Mouse (Mus musculus) cerebellum, adult 2 months (tissue): ENCODE measurements at regions not wholly inside any gene's neighbourhood (a gene's known extent, or its start where the extent isn't known, plus 50 kb on each side); places are given as distances from the start of the nearest gene placed in this dataset.

ENCODE experiments used
- DNase-seq, 2 experiments: peaks; one replicate each; pipeline ENCODE4 v3.0.0; 2021
- H3K27ac ChIP-seq: fragments of 200-500 bp; 2 replicates; pipeline ENCODE4 v1.5.1; 2012; ENCODE audit warnings: low read length, control low read depth, inconsistent platforms; ENCODE audit not compliant: insufficient read depth
- H3K27me3 ChIP-seq: fragments of 200-500 bp; 2 replicates; pipeline ENCODE4 v1.6.1; 2012; ENCODE audit warnings: inconsistent platforms, mild to moderate bottlenecking, low read length, moderate library complexity; ENCODE audit not compliant: control insufficient read depth, insufficient read depth
- H3K4me1 ChIP-seq: fragments of 200-500 bp; 2 replicates; pipeline ENCODE4 v1.6.1; 2011; ENCODE audit warnings: low read length; ENCODE audit not compliant: control insufficient read depth, insufficient read depth
- H3K4me3 ChIP-seq: fragments of 200-500 bp; replicated peaks from 2 replicates; pipeline ENCODE3; 2011; ENCODE audit warnings: mild to moderate bottlenecking, low read depth, low read length, control low read depth; ENCODE audit not compliant: insufficient read depth
- CTCF ChIP-seq: fragments of 200-500 bp; IDR thresholded peaks from 2 replicates; pipeline ENCODE4 v1.5.1; 2011; ENCODE audit warnings: low read depth, mild to moderate bottlenecking, control low read depth, low read length, moderate library complexity, borderline replicate concordance; ENCODE audit not compliant: insufficient read depth
- POLR2A ChIP-seq: fragments of 200-500 bp; IDR thresholded peaks from 2 replicates; pipeline ENCODE4 v1.6.1; 2011; ENCODE audit warnings: low read length, control low read depth, borderline replicate concordance; ENCODE audit not compliant: insufficient read depth
- WGBS: fragments of 180-500 bp; shearing (Covaris S2); methylation state at CpG from one replicate; pipeline ENCODE4 v1.1.7; 2018; 5-methylcytosine and 5-hydroxymethylcytosine counted together

DNA sequence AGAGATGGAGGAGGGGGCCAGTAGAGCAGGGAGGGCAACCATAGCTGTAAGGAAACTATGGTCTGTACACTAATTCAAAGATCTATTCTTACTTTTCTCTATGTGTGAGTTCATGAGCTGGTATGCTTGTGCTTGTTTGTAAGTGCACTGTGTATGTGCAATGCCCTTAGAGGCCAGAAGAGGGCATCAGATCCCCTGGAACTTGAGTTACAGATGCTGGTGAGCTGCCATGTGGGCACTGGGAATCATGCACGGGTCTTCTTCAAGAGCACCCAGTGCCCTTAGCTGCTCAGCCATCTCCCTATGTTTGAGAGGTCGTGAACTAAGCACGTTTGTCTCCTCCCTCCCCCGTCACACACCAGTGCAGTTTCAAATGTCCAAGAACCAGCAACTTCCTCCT, 68.9 kb downstream of the Tbx3 start:
- Histone ChIP-seq H3K27ac (no peak overlapping the region), H3K4me1 (no peaks in the 10 kb centered on the region), H3K27me3 (no peaks in the 10 kb centered on the region), H3K4me3 (no peak overlapping the region)
- WGBS = 82% methylated on average over 4 of the region's 4 CpGs
- no peak for DNase-seq
- TF ChIP-seq POLR2A (no peak), CTCF (no peak)

- H3K27ac ChIP-seq = no peak overlapping the region
- 7% methylated on average over 6 of the region's 6 CpGs for WGBS
- H3K4me3 ChIP-seq = no peak overlapping the region
- TF ChIP-seq POLR2A (no peak), CTCF (peak; percentile 90)
- no peaks in the 10 kb centered on the region for H3K4me1 ChIP-seq
- H3K27me3 ChIP-seq = no peaks in the 10 kb centered on the region
- DNase-seq = peak; percentile 24 to 43
Observed at GRCm38 (mm10) chr5:119741116-119741515, 70.6 kb downstream of the Tbx3 start.

GRCm38 (mm10) chr5:119743733-119744132, 73.3 kb downstream of the Tbx3 start:
- H3K27ac ChIP-seq = no peak overlapping the region
- no peak overlapping the region for H3K4me3 ChIP-seq
- TF ChIP-seq CTCF = no peak
- TF ChIP-seq POLR2A = no peak
- no peak for DNase-seq
- H3K4me1 ChIP-seq = no peaks in the 10 kb centered on the region
- H3K27me3 ChIP-seq = no peaks in the 10 kb centered on the region
- whole genome bisulfite sequencing = 79% methylated on average over 10 of the region's 10 CpGs

DNA sequence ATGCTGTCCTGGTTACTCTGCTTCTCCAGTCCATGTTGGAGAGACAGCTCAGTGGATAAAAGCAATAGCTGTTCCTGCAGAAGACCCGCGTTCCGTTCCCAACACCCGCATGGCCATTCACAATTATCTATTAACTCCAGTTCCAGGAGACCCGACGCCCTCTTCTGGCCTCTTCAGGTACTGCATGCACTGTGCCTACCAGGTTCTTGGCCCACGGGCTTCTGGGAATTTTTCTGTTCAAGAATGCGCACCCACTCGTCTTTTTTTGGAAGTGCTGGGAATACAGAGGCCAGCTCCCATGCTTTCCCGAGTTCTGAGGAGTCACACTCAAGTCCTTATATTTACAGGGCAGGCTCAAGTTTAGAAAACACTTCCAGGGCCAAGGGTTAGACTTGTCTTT, 76.6 kb downstream of the Tbx3 start:
- H3K27ac ChIP-seq = no peak overlapping the region
- TF ChIP-seq CTCF = no peak
- no peak for TF ChIP-seq POLR2A
- H3K4me1 ChIP-seq = no peaks in the 10 kb centered on the region
- H3K27me3 ChIP-seq = no peaks in the 10 kb centered on the region
- H3K4me3 ChIP-seq = no peak overlapping the region
- no peak for DNase-seq
- WGBS = 67% methylated on average over 10 of the region's 10 CpGs

DNA sequence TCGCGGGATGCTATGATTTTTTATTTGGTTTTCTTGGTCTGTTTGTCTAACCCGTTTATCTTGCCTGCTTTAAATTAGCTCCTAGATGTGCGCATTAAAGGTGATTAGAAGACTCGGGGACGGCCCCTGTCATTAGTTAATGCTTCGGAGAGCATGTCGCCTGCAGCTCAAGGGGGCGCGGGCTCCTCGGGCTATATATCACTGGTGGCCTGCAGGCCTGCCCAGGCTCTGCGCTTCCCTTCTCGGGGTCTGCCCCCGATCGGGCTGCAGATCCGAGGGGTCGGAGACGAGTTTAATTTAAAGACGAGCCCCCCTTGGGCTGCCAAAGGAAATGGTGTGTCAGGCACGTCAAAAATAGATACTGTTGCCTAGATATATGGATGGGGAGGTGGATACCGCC, 78.2 kb downstream of the Tbx3 start:
- no peaks in the 10 kb centered on the region for H3K4me1 ChIP-seq
- TF ChIP-seq POLR2A = no peak
- TF ChIP-seq CTCF = no peak
- H3K27me3 ChIP-seq = no peaks in the 10 kb centered on the region
- 2% methylated on average over 21 of the region's 21 CpGs for WGBS
- no peak overlapping the region for H3K4me3 ChIP-seq
- no peak for DNase-seq
- no peak overlapping the region for H3K27ac ChIP-seq

- no peaks in the 10 kb centered on the region for H3K27me3 ChIP-seq
- no peaks in the 10 kb centered on the region for H3K4me1 ChIP-seq
- H3K4me3 ChIP-seq = no peak overlapping the region
- H3K27ac ChIP-seq = no peak overlapping the region
- 5% methylated on average over 16 of the region's 17 CpGs for WGBS
- no peak for DNase-seq
- no peak for TF ChIP-seq POLR2A
- TF ChIP-seq CTCF = no peak
Observed at GRCm38 (mm10) chr5:119749153-119749552, 78.7 kb downstream of the Tbx3 start.

DNA sequence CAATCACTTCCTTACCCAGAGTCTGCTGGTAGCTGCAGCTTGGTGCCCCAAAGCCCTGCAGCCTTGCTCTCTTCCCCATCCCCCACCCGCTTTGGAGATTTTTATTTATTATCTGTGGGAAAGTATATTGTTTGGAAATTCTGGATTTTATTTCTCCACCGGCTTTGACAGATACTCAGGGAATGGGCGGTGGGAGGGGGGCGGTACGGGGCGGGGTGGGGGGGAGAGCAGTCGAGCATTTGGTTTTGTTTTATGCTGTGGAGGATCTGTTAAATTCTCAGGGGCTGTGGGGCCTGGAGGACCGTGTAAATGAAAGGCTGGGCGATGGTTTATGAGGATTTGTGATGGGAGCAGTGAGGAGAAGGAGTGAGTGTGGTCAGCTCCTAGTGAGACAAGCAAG, 76.7 kb upstream of the Tbx5 start:
- 59% methylated on average over 9 of the region's 9 CpGs for WGBS
- H3K4me1 ChIP-seq = no peaks in the 10 kb centered on the region
- H3K27ac ChIP-seq = no peak overlapping the region
- TF ChIP-seq POLR2A (no peak), CTCF (no peak)
- no peak for DNase-seq
- no peak overlapping the region for H3K4me3 ChIP-seq
- no peaks in the 10 kb centered on the region for H3K27me3 ChIP-seq

- no peak for DNase-seq
- no peak for TF ChIP-seq CTCF
- TF ChIP-seq POLR2A = no peak
- no peaks in the 10 kb centered on the region for H3K4me1 ChIP-seq
- 80% methylated on average over 4 of the region's 4 CpGs for WGBS
- no peak overlapping the region for H3K4me3 ChIP-seq
- H3K27me3 ChIP-seq = no peaks in the 10 kb centered on the region
- no peak overlapping the region for H3K27ac ChIP-seq
Observed at GRCm38 (mm10) chr5:119758880-119759279, 73.6 kb upstream of the Tbx5 start.

DNA sequence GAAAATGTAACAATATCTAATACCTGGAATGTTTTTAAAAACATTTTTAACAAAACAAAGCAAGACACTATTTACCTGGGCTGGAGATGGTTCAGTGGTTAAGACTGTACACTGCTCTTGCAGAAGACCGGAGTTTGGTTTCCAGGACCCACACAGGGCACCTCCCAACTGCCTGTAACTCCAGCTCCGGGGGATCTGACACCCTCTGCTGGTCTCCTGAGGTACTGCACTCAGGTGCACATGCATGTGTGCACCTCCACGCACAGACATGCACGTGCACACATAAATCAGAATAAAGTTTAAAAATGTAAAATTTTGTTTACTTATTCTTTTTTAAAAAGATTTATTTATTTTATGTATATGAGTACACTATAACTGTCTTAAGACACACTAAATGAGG, 70.4 kb upstream of the Tbx5 start:
- no peak overlapping the region for H3K27ac ChIP-seq
- no peaks in the 10 kb centered on the region for H3K4me1 ChIP-seq
- WGBS = 78% methylated on average over 4 of the region's 4 CpGs
- TF ChIP-seq CTCF = peak; percentile 8; the same call in 1 of the 2 replicates
- TF ChIP-seq POLR2A = no peak
- DNase-seq = no peak
- H3K4me3 ChIP-seq = no peak overlapping the region
- no peaks in the 10 kb centered on the region for H3K27me3 ChIP-seq
